Mouse (Mus musculus): ENCODE measurements around the gene Setd5. TPM values are rescaled to one million over a fixed set of nuclear protein-coding genes. Genes with fewer than 3 reads are reported as not detected.

The Setd5 gene
- polyA plus RNA-seq, 2 experiments, result 11.8 to 14.1 TPM

- DNase-seq (ENCODE audit: low read depth in 3 of 3, low spot score in 3 of 3), result no peak
- ATAC-seq (ENCODE audit: insufficient read depth), result no peak
- no peak overlapping the region for H3K27ac ChIP-seq
Observed at GRCm38 (mm10) chr6:113095547-113095946, 18.4 kb downstream of the Setd5 start.

GRCm38 (mm10) chr6:113097662-113098061 is 20.5 kb downstream of the Setd5 start:
- DNase-seq (ENCODE audit: low read depth in 3 of 3, low spot score in 3 of 3), result no peak

More at GRCm38 (mm10) chr6:113095547-113095946, 18.4 kb downstream of the Setd5 start:
- H3K9me3 ChIP-seq (ENCODE audit: control insufficient read depth, low read length), result no peaks in the 10 kb centered on the region
- no peak overlapping the region for H3K4me3 ChIP-seq (ENCODE audit: insufficient read depth in 1 of 2, low read depth in 2 of 2, low read length in 2 of 2)
- peaks cover 0 to 7% of the 10 kb centered on the region in 2 experiments; a peak in 1 of 4 replicates for H3K4me1 ChIP-seq (replicated peaks; ENCODE audit: control insufficient read depth in 2 of 2, insufficient read depth in 2 of 2, low read length in 1 of 2)
- TF ChIP-seq EP300 (IDR thresholded peaks at IDR 0.05; ENCODE audit: low read depth) (no peak), CTCF (IDR thresholded peaks at IDR 0.05; ENCODE audit: low read depth) (no peak)
- H3K9ac ChIP-seq (replicated peaks), result no peak overlapping the region
- WGBS (ENCODE audit: insufficient replicate concordance), result 55% methylated on average over 1 of the region's 1 CpGs
- no peak overlapping the region for H3K4me2 ChIP-seq (ENCODE audit: low read depth)
- no peaks in the 10 kb centered on the region for H3K27me3 ChIP-seq (ENCODE audit: control insufficient read depth, insufficient read depth, low read length)
- H3K36me3 ChIP-seq (replicated peaks; ENCODE audit: control insufficient read depth, insufficient read depth, low read depth), result no peaks in the 10 kb centered on the region

GRCm38 (mm10) chr6:113099640-113100289 is 22.6 kb downstream of the Setd5 start:
- Histone ChIP-seq H3K27me3 (ENCODE audit: control insufficient read depth, insufficient read depth, low read length) (no peaks in the 10 kb centered on the region), H3K4me1 (replicated peaks; ENCODE audit: control insufficient read depth in 2 of 2, insufficient read depth in 2 of 2, low read length in 1 of 2) (peaks cover 0 to 8% of the 10 kb centered on the region in 2 experiments; a peak in 1 of 4 replicates), H3K4me3 (ENCODE audit: insufficient read depth in 1 of 2, low read depth in 2 of 2, low read length in 2 of 2) (no peak overlapping the region), H3K9me3 (ENCODE audit: control insufficient read depth, low read length) (no peaks in the 10 kb centered on the region), H3K4me2 (ENCODE audit: low read depth) (peak overlapping the region; percentile 1; the same call in 1 of the 2 replicates), H3K9ac (replicated peaks) (no peak overlapping the region), H3K27ac (no peak overlapping the region), H3K36me3 (replicated peaks; ENCODE audit: control insufficient read depth, insufficient read depth, low read depth) (peaks cover 3% of the 10 kb centered on the region)
- 31% methylated on average over 5 of the region's 5 CpGs for WGBS (ENCODE audit: insufficient replicate concordance)
- no peak for TF ChIP-seq CTCF (IDR thresholded peaks at IDR 0.05; ENCODE audit: low read depth)
- no peak for TF ChIP-seq EP300 (IDR thresholded peaks at IDR 0.05; ENCODE audit: low read depth)
- ATAC-seq (ENCODE audit: insufficient read depth), result peak; percentile 33
- DNase-seq (ENCODE audit: low read depth in 3 of 3, low spot score in 3 of 3), result peak in 1 of 3 experiments; percentile 37

More at GRCm38 (mm10) chr6:113097662-113098061, 20.5 kb downstream of the Setd5 start:
- Histone ChIP-seq H3K4me2 (ENCODE audit: low read depth) (no peak overlapping the region), H3K4me1 (replicated peaks; ENCODE audit: control insufficient read depth in 2 of 2, insufficient read depth in 2 of 2, low read length in 1 of 2) (peaks cover 0 to 8% of the 10 kb centered on the region in 2 experiments; a peak in 1 of 4 replicates), H3K36me3 (replicated peaks; ENCODE audit: control insufficient read depth, insufficient read depth, low read depth) (no peaks in the 10 kb centered on the region), H3K27ac (no peak overlapping the region), H3K4me3 (ENCODE audit: insufficient read depth in 1 of 2, low read depth in 2 of 2, low read length in 2 of 2) (no peak overlapping the region), H3K9me3 (ENCODE audit: control insufficient read depth, low read length) (no peaks in the 10 kb centered on the region), H3K27me3 (ENCODE audit: control insufficient read depth, insufficient read depth, low read length) (no peaks in the 10 kb centered on the region), H3K9ac (replicated peaks) (no peak overlapping the region)
- ATAC-seq (ENCODE audit: insufficient read depth), result no peak
- 63% methylated on average over 5 of the region's 5 CpGs for WGBS (ENCODE audit: insufficient replicate concordance)
- TF ChIP-seq CTCF (IDR thresholded peaks at IDR 0.05; ENCODE audit: low read depth) (no peak), EP300 (IDR thresholded peaks at IDR 0.05; ENCODE audit: low read depth) (no peak)

GRCm38 (mm10) chr6:113102541-113102940 is 25.4 kb downstream of the Setd5 start:
- Histone ChIP-seq H3K36me3 (replicated peaks; ENCODE audit: control insufficient read depth, insufficient read depth, low read depth) (peaks cover 12% of the 10 kb centered on the region), H3K4me1 (replicated peaks; ENCODE audit: control insufficient read depth in 2 of 2, insufficient read depth in 2 of 2, low read length in 1 of 2) (peaks cover 0 to 7% of the 10 kb centered on the region in 2 experiments; a peak in 1 of 4 replicates), H3K9me3 (ENCODE audit: control insufficient read depth, low read length) (no peaks in the 10 kb centered on the region), H3K27me3 (ENCODE audit: control insufficient read depth, insufficient read depth, low read length) (no peaks in the 10 kb centered on the region), H3K4me2 (ENCODE audit: low read depth) (no peak overlapping the region), H3K4me3 (ENCODE audit: insufficient read depth in 1 of 2, low read depth in 2 of 2, low read length in 2 of 2) (no peak overlapping the region), H3K27ac (no peak overlapping the region), H3K9ac (replicated peaks) (no peak overlapping the region)
- ATAC-seq (ENCODE audit: insufficient read depth), result no peak
- no peak for TF ChIP-seq EP300 (IDR thresholded peaks at IDR 0.05; ENCODE audit: low read depth)
- no peak for TF ChIP-seq CTCF (IDR thresholded peaks at IDR 0.05; ENCODE audit: low read depth)
- DNase-seq (ENCODE audit: low read depth in 3 of 3, low spot score in 3 of 3), result no peak
- WGBS (ENCODE audit: insufficient replicate concordance), result 79% methylated on average over 4 of the region's 4 CpGs

GRCm38 (mm10) chr6:113103765-113104164 is 26.6 kb downstream of the Setd5 start:
- DNase-seq (ENCODE audit: low read depth in 3 of 3, low spot score in 3 of 3), result peak; percentile 28 to 47 (median 42)
- Histone ChIP-seq H3K27ac (no peak overlapping the region), H3K4me1 (replicated peaks; ENCODE audit: control insufficient read depth in 2 of 2, insufficient read depth in 2 of 2, low read length in 1 of 2) (peaks cover 0 to 7% of the 10 kb centered on the region in 2 experiments; a peak in 1 of 4 replicates)

More at GRCm38 (mm10) chr6:113103765-113104164, 26.6 kb downstream of the Setd5 start:
- no peak overlapping the region for H3K9ac ChIP-seq (replicated peaks)
- ATAC-seq (ENCODE audit: insufficient read depth), result peak; percentile 68; the same call in 1 of the 2 replicates
- TF ChIP-seq EP300 (IDR thresholded peaks at IDR 0.05; ENCODE audit: low read depth) (no peak), CTCF (IDR thresholded peaks at IDR 0.05; ENCODE audit: low read depth) (peak; percentile 68)
- H3K4me3 ChIP-seq (ENCODE audit: insufficient read depth in 1 of 2, low read depth in 2 of 2, low read length in 2 of 2), result no peak overlapping the region
- no peak overlapping the region for H3K4me2 ChIP-seq (ENCODE audit: low read depth)
- H3K9me3 ChIP-seq (ENCODE audit: control insufficient read depth, low read length), result no peaks in the 10 kb centered on the region
- peaks cover 12% of the 10 kb centered on the region for H3K36me3 ChIP-seq (replicated peaks; ENCODE audit: control insufficient read depth, insufficient read depth, low read depth)
- no peaks in the 10 kb centered on the region for H3K27me3 ChIP-seq (ENCODE audit: control insufficient read depth, insufficient read depth, low read length)

Measured in liver, embryonic 14.5 days (tissue).